Mouse (Mus musculus) lung, postnatal 14 days (tissue): ENCODE measurements around the gene Bhlhe40.

Source experiments
- DNase-seq: peaks from one replicate; pipeline ENCODE4 v3.0.0; 2021

Bhlhe40 gene

GRCm38 (mm10) chr6:108660206-108660877, at the start of gene Bhlhe40:
TSS of gene Bhlhe40 (plus strand) at chr6:108660629.
- DNase-seq, result peak; percentile 86

- DNase-seq, result no peak
Observed at GRCm38 (mm10) chr6:108611663-108612062, 48.8 kb upstream of the Bhlhe40 start.

GRCm38 (mm10) chr6:108618025-108618424, 42.4 kb upstream of the Bhlhe40 start:
- DNase-seq, result no peak

- DNase-seq, result no peak
Observed at GRCm38 (mm10) chr6:108623028-108623565, 37.3 kb upstream of the Bhlhe40 start.

GRCm38 (mm10) chr6:108624915-108625314, 35.5 kb upstream of the Bhlhe40 start:
- no peak for DNase-seq

- DNase-seq, result no peak
Observed at GRCm38 (mm10) chr6:108630701-108631100, 29.7 kb upstream of the Bhlhe40 start.

GRCm38 (mm10) chr6:108638157-108638833, 22.1 kb upstream of the Bhlhe40 start:
- DNase-seq, result no peak

GRCm38 (mm10) chr6:108642020-108642419, 18.4 kb upstream of the Bhlhe40 start:
- no peak for DNase-seq

- DNase-seq, result no peak
Observed at GRCm38 (mm10) chr6:108643035-108643434, 17.4 kb upstream of the Bhlhe40 start.

GRCm38 (mm10) chr6:108644311-108644710, 16.1 kb upstream of the Bhlhe40 start:
- DNase-seq, result no peak

- no peak for DNase-seq
Observed at GRCm38 (mm10) chr6:108647094-108647493, 13.3 kb upstream of the Bhlhe40 start.

GRCm38 (mm10) chr6:108648072-108648471, 12.4 kb upstream of the Bhlhe40 start:
- no peak for DNase-seq

- peak; percentile 17 for DNase-seq
Observed at GRCm38 (mm10) chr6:108655861-108656260, 4.6 kb upstream of the Bhlhe40 start.

- no peak for DNase-seq
Observed at GRCm38 (mm10) chr6:108658051-108658415, 2.4 kb upstream of the Bhlhe40 start.

- DNase-seq, result peak; percentile 52
Observed at GRCm38 (mm10) chr6:108658416-108659201, 1.8 kb upstream of the Bhlhe40 start.

GRCm38 (mm10) chr6:108659221-108659725, 1.2 kb upstream of the Bhlhe40 start:
- peak; percentile 95 for DNase-seq

GRCm38 (mm10) chr6:108659726-108660205, 663 bp upstream of the Bhlhe40 start:
- DNase-seq, result peak; percentile 87

GRCm38 (mm10) chr6:108660878-108661389, 505 bp downstream of the Bhlhe40 start:
- no peak for DNase-seq

GRCm38 (mm10) chr6:108661412-108661811, 983 bp downstream of the Bhlhe40 start:
- peak; percentile 95 for DNase-seq

GRCm38 (mm10) chr6:108661890-108662289, 1.5 kb downstream of the Bhlhe40 start:
- DNase-seq, result no peak

- no peak for DNase-seq
Observed at GRCm38 (mm10) chr6:108662314-108663240, 2.1 kb downstream of the Bhlhe40 start.
